Mouse (Mus musculus) liver, postnatal 0 days (tissue): ENCODE measurements around the gene Wdr64.

ENCODE experiments used
- CTCF ChIP-seq: sonication (generic); IDR thresholded peaks from 2 replicates; pipeline ENCODE4 v1.5.1; 2016; ENCODE audit warnings: antibody characterized with exemption, low read depth
- EP300 ChIP-seq: IDR thresholded peaks from 2 replicates; pipeline ENCODE4 v1.6.1; 2016; ENCODE audit warnings: antibody characterized with exemption, low read depth, mild to moderate bottlenecking

DNA sequence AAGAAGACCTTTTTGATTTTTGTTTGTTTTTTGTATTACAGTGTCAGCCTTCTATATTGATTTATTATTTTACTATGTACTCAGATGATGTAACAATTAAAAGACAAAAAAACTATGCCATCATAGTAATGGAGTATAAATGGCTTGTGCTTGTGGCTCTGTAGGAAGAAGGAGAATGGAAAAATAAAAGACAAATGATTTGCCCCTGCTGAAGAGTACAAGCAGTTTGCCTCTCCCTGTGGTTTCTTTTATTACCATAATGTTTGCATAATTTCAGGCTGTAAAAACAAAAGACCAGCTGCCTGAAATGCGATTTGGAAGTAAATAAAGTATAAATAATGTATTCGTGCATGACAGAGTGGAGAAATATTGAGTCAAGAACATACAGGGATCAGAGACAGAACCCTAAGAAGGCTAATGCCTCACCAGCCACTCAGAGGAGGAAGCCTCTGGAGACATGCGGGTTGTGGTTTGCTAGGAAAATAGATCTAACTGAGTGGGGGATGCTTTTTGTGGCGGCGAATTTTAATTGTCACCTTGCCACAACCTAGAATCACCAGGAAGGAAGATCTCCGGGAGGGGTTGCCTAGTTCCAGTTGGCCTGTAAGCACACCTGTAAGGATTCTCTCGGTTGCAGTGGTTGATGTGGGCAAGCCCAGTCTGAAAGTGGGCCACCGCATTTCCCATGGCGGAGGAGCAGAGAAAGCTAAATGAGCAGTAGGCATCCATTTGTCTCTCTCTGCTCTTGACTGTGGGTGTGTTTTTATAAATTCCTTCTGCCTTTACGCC, 56.4 kb downstream of the Wdr64 start:
- no peak for TF ChIP-seq EP300
- TF ChIP-seq CTCF: no peak
